Mouse (Mus musculus): ENCODE measurements around the gene Cntrob.

GRCm38 (mm10) chr11:69372056-69372779 lies 48.6 kb upstream of the Cntrob start:
- TF ChIP-seq POLR2A (IDR thresholded peaks at IDR 0.05; ENCODE audit: low read depth, low read length): no peak
- no peak for TF ChIP-seq CTCF (IDR thresholded peaks at IDR 0.05; ENCODE audit: borderline replicate concordance, insufficient read depth, low read length)

Measured in embryonic fibroblast, embryonic 13.5 days (primary cell).